Mouse (Mus musculus): ENCODE data around the gene Tspyl4.
"Not testable (repeated sequence)": the region's sequence is repeated elsewhere in the genome, so short reads cannot be mapped to it uniquely, and the experiment has no call there.

The Tspyl4 gene

GRCm38 (mm10) chr10:34297299-34297979, at the start of gene Tspyl4:
Tspyl4 (plus strand) TSS chr10:34297442.
- DNase-seq (ENCODE audit: low spot score) = peak; percentile 96

- DNase-seq (ENCODE audit: low spot score) = no peak
These were observed 49.5 kb upstream of the Tspyl4 start for GRCm38 (mm10) chr10:34247757-34248156.

GRCm38 (mm10) chr10:34249594-34249993, 47.6 kb upstream of the Tspyl4 start:
- no peak for DNase-seq (ENCODE audit: low spot score)

GRCm38 (mm10) chr10:34252833-34253232, 44.4 kb upstream of the Tspyl4 start:
- not testable (repeated sequence) for DNase-seq (ENCODE audit: low spot score)

GRCm38 (mm10) chr10:34265106-34265505, 32.1 kb upstream of the Tspyl4 start:
- no peak for DNase-seq (ENCODE audit: low spot score)

- no peak for DNase-seq (ENCODE audit: low spot score)
These were observed 29.8 kb upstream of the Tspyl4 start for GRCm38 (mm10) chr10:34267312-34268070.

GRCm38 (mm10) chr10:34271681-34272080, 25.6 kb upstream of the Tspyl4 start:
- DNase-seq (ENCODE audit: low spot score) = no peak

- peak; percentile 54 for DNase-seq (ENCODE audit: low spot score)
These were observed 16.6 kb upstream of the Tspyl4 start for GRCm38 (mm10) chr10:34280591-34281175.

GRCm38 (mm10) chr10:34281211-34281961, 15.9 kb upstream of the Tspyl4 start:
- no peak for DNase-seq (ENCODE audit: low spot score)

GRCm38 (mm10) chr10:34281962-34282388, 15.3 kb upstream of the Tspyl4 start, which contains the start of gene Tspyl1:
Tspyl1 (plus strand) TSS chr10:34282190.
- peak; percentile 98 for DNase-seq (ENCODE audit: low spot score)

GRCm38 (mm10) chr10:34282420-34283238, 14.6 kb upstream of the Tspyl4 start:
- peak; percentile 22 for DNase-seq (ENCODE audit: low spot score)

- DNase-seq (ENCODE audit: low spot score) = no peak
These were observed 337 bp upstream of the Tspyl4 start for GRCm38 (mm10) chr10:34296911-34297298.

GRCm38 (mm10) chr10:34297980-34298753, 925 bp downstream of the Tspyl4 start:
- DNase-seq (ENCODE audit: low spot score) = no peak

GRCm38 (mm10) chr10:34300368-34300767, 3.1 kb downstream of the Tspyl4 start:
- DNase-seq (ENCODE audit: low spot score) = no peak

- DNase-seq (ENCODE audit: low spot score) = no peak
These were observed 9.8 kb downstream of the Tspyl4 start for GRCm38 (mm10) chr10:34307070-34307469.

GRCm38 (mm10) chr10:34309915-34310685, 12.9 kb downstream of the Tspyl4 start:
- DNase-seq (ENCODE audit: low spot score) = no peak

GRCm38 (mm10) chr10:34312536-34312935, 15.3 kb downstream of the Tspyl4 start:
- DNase-seq (ENCODE audit: low spot score) = no peak

- DNase-seq (ENCODE audit: low spot score) = no peak
These were observed 19.5 kb downstream of the Tspyl4 start for GRCm38 (mm10) chr10:34316571-34317216.

- no peak for DNase-seq (ENCODE audit: low spot score)
These were observed 20.0 kb downstream of the Tspyl4 start for GRCm38 (mm10) chr10:34317217-34317606.
